Mouse (Mus musculus) heart, embryonic 16.5 days (tissue): ENCODE measurements at regions not wholly inside any gene's neighbourhood (a gene's known extent, or its start where the extent isn't known, plus 50 kb on each side); places are given as distances from the start of the nearest gene placed in this dataset.
A peak's percentile ranks its signal among the peaks of the same experiment; 100 is the strongest.

Experiments used
- ATAC-seq: fragments of 200-750 bp; cut with Nextera tagmentation; replicated peaks from 2 replicates; pipeline ENCODE4 v1.8.0; 2017; ENCODE audit warnings: moderate number of reproducible peaks; ENCODE audit not compliant: insufficient read depth, low FRiP score; ENCODE audit errors: extremely low read depth
- H3K27ac ChIP-seq: fragments of 300-500 bp; sonication (generic); 2 replicates; pipeline ENCODE4 v1.5.1; 2014; ENCODE audit warnings: mild to moderate bottlenecking, low read length, control low read depth, moderate library complexity
- H3K27me3 ChIP-seq: fragments of 300-500 bp; sonication (generic); 2 replicates; pipeline ENCODE4 v1.6.1; 2014; ENCODE audit warnings: low read length, mixed read lengths; ENCODE audit not compliant: control insufficient read depth, insufficient read depth
- H3K36me3 ChIP-seq: fragments of 300-500 bp; sonication (generic); 2 replicates; pipeline ENCODE4 v1.6.1; 2014; ENCODE audit not compliant: control insufficient read depth, insufficient read depth
- H3K4me1 ChIP-seq: fragments of 300-500 bp; sonication (generic); 2 replicates; pipeline ENCODE4 v1.6.1; 2014; ENCODE audit warnings: low read length, mixed read lengths; ENCODE audit not compliant: control insufficient read depth, insufficient read depth
- H3K4me2 ChIP-seq: fragments of 300-500 bp; sonication (generic); 2 replicates; pipeline ENCODE4 v1.6.1; 2014; ENCODE audit warnings: low read depth, mild to moderate bottlenecking, control low read depth, low read length
- H3K4me3 ChIP-seq: fragments of 300-500 bp; sonication (generic); 2 replicates; pipeline ENCODE4 v1.5.1; 2014; ENCODE audit warnings: mild to moderate bottlenecking, control low read depth, low read length
- H3K9ac ChIP-seq: fragments of 300-500 bp; sonication (generic); 2 replicates; pipeline ENCODE4 v1.6.1; 2014; ENCODE audit warnings: low read length, control low read depth
- H3K9me3 ChIP-seq: fragments of 300-500 bp; sonication (generic); replicated peaks from 2 replicates; pipeline ENCODE4 v1.6.1; 2016; ENCODE audit warnings: low read length; ENCODE audit not compliant: control insufficient read depth
- WGBS: fragments of 180-500 bp; shearing (Covaris S2); extraction: QIAGEN DNeasy Blood & Tissue Kit; methylation state at CpG from one replicate; pipeline ENCODE4 v1.1.7; 2014; 5-methylcytosine and 5-hydroxymethylcytosine counted together

- 69% methylated on average over 10 of the region's 10 CpGs for WGBS
- H3K27ac ChIP-seq, result no peak overlapping the region
- no peak overlapping the region for H3K4me2 ChIP-seq
Measured at GRCm38 (mm10) chr12:31170546-31171160, 69.9 kb upstream of the Gm6993 start.

GRCm38 (mm10) chr12:31171992-31172391 is 68.6 kb upstream of the Gm6993 start:
- Histone ChIP-seq H3K27ac (no peak overlapping the region), H3K4me1 (peaks cover 6% of the 10 kb centered on the region; the same call in 1 of the 2 replicates), H3K27me3 (no peaks in the 10 kb centered on the region), H3K9me3 (no peaks in the 10 kb centered on the region), H3K4me2 (no peak overlapping the region), H3K36me3 (no peaks in the 10 kb centered on the region), H3K9ac (no peak overlapping the region), H3K4me3 (no peak overlapping the region)
- ATAC-seq, result no peak
- 73% methylated on average over 4 of the region's 4 CpGs for WGBS

More at GRCm38 (mm10) chr12:31170546-31171160, 69.9 kb upstream of the Gm6993 start:
- no peak overlapping the region for H3K9ac ChIP-seq
- no peak overlapping the region for H3K4me3 ChIP-seq
- ATAC-seq, result no peak
- peaks cover 6% of the 10 kb centered on the region; the same call in 1 of the 2 replicates for H3K4me1 ChIP-seq
- H3K27me3 ChIP-seq, result no peaks in the 10 kb centered on the region
- no peaks in the 10 kb centered on the region for H3K36me3 ChIP-seq
- H3K9me3 ChIP-seq, result no peaks in the 10 kb centered on the region

- Histone ChIP-seq H3K36me3 (no peaks in the 10 kb centered on the region), H3K27me3 (no peaks in the 10 kb centered on the region), H3K4me1 (peaks cover 6% of the 10 kb centered on the region; the same call in 1 of the 2 replicates), H3K9ac (no peak overlapping the region), H3K9me3 (no peaks in the 10 kb centered on the region), H3K4me3 (no peak overlapping the region), H3K4me2 (no peak overlapping the region), H3K27ac (no peak overlapping the region)
- WGBS, result 82% methylated on average over 4 of the region's 4 CpGs
- ATAC-seq, result no peak
Measured at GRCm38 (mm10) chr12:31172451-31173318, 67.9 kb upstream of the Gm6993 start.

- peak; percentile 32; the same call in 1 of the 2 replicates for ATAC-seq
- no peaks in the 10 kb centered on the region for H3K9me3 ChIP-seq
- WGBS, result 57% methylated on average over 5 of the region's 5 CpGs
- peaks cover 6% of the 10 kb centered on the region; the same call in 1 of the 2 replicates for H3K4me1 ChIP-seq
- no peak overlapping the region for H3K4me3 ChIP-seq
- no peak overlapping the region for H3K27ac ChIP-seq
- no peaks in the 10 kb centered on the region for H3K27me3 ChIP-seq
- no peaks in the 10 kb centered on the region for H3K36me3 ChIP-seq
- H3K4me2 ChIP-seq, result no peak overlapping the region
- H3K9ac ChIP-seq, result no peak overlapping the region
Measured at GRCm38 (mm10) chr12:31173512-31173911, 67.1 kb upstream of the Gm6993 start.

- Histone ChIP-seq H3K9ac (no peak overlapping the region), H3K27me3 (no peaks in the 10 kb centered on the region), H3K9me3 (no peaks in the 10 kb centered on the region), H3K36me3 (no peaks in the 10 kb centered on the region), H3K4me1 (peaks cover 9% of the 10 kb centered on the region), H3K27ac (no peak overlapping the region), H3K4me3 (no peak overlapping the region), H3K4me2 (no peak overlapping the region)
- WGBS, result 71% methylated on average over 6 of the region's 6 CpGs
- no peak for ATAC-seq
Measured at GRCm38 (mm10) chr12:31179536-31179935, 61.0 kb upstream of the Gm6993 start.

- no peaks in the 10 kb centered on the region for H3K36me3 ChIP-seq
- no peak overlapping the region for H3K9ac ChIP-seq
- ATAC-seq, result peak; percentile 90
- H3K4me3 ChIP-seq, result no peak overlapping the region
- 34% methylated on average over 4 of the region's 4 CpGs for WGBS
- peaks cover 22% of the 10 kb centered on the region for H3K4me1 ChIP-seq
- H3K4me2 ChIP-seq, result no peak overlapping the region
- H3K27ac ChIP-seq, result peak overlapping the region; percentile 88
- no peaks in the 10 kb centered on the region for H3K9me3 ChIP-seq
- no peaks in the 10 kb centered on the region for H3K27me3 ChIP-seq
Measured at GRCm38 (mm10) chr12:31183632-31184031, 56.9 kb upstream of the Gm6993 start.

GRCm38 (mm10) chr12:31184217-31184975 is 56.2 kb upstream of the Gm6993 start:
- Histone ChIP-seq H3K4me2 (peak overlapping the region; percentile 15; the same call in 1 of the 2 replicates), H3K36me3 (no peaks in the 10 kb centered on the region), H3K4me3 (no peak overlapping the region), H3K4me1 (peaks cover 22% of the 10 kb centered on the region), H3K27ac (peak overlapping the region; percentile 88), H3K9me3 (no peaks in the 10 kb centered on the region), H3K27me3 (no peaks in the 10 kb centered on the region), H3K9ac (peak overlapping the region; percentile 35)
- ATAC-seq, result 0 out of 2 replicates have a peak, but pooled peaks have one; percentile 50
- 25% methylated on average over 11 of the region's 11 CpGs for WGBS

- Histone ChIP-seq H3K27me3 (no peaks in the 10 kb centered on the region), H3K27ac (peak overlapping the region; percentile 3; the same call in 1 of the 2 replicates), H3K9me3 (no peaks in the 10 kb centered on the region), H3K4me2 (no peak overlapping the region), H3K36me3 (no peaks in the 10 kb centered on the region), H3K4me3 (no peak overlapping the region), H3K4me1 (peaks cover 22% of the 10 kb centered on the region), H3K9ac (no peak overlapping the region)
- WGBS, result 72% methylated on average over 9 of the region's 9 CpGs
- no peak for ATAC-seq
Measured at GRCm38 (mm10) chr12:31185177-31185932, 55.2 kb upstream of the Gm6993 start.
